Mouse (Mus musculus) heart, embryonic 14.5 days (tissue): ENCODE measurements at regions not wholly inside any gene's neighbourhood (a gene's known extent, or its start where the extent isn't known, plus 50 kb on each side); places are given as distances from the start of the nearest gene placed in this dataset.

Source experiments
- ATAC-seq: fragments of 200-750 bp; cut with Nextera tagmentation; 2 replicates; pipeline ENCODE4 v1.8.0; 2017; ENCODE audit warnings: low read depth, moderate TSS enrichment; ENCODE audit not compliant: insufficient number of reproducible peaks, insufficient read depth, low FRiP score
- H3K27ac ChIP-seq, 2 experiments: fragments of 200-500 bp in 1 of 2; fragments of 300-500 bp in 1 of 2; sonication (generic) in 1 of 2; replicated peaks in 1 of 2; 2 replicates each; pipeline ENCODE4 v1.5.1; 2012 to 2014; ENCODE audit warnings: low read depth in 2 of 2, low read length in 2 of 2, control low read depth in 1 of 2, mild to moderate bottlenecking in 1 of 2, mixed read lengths in 1 of 2; ENCODE audit not compliant: control insufficient read depth in 1 of 2, insufficient read depth in 1 of 2
- H3K27me3 ChIP-seq: fragments of 300-500 bp; sonication (generic); 2 replicates; pipeline ENCODE4 v1.6.1; 2014; ENCODE audit warnings: mild to moderate bottlenecking, low read length, control low read depth; ENCODE audit not compliant: control insufficient read depth, insufficient read depth
- H3K36me3 ChIP-seq: fragments of 300-500 bp; sonication (generic); 2 replicates; pipeline ENCODE4 v1.6.1; 2014; ENCODE audit warnings: mild to moderate bottlenecking, control low read depth, low read length, mixed read lengths; ENCODE audit not compliant: control insufficient read depth, insufficient read depth
- H3K4me1 ChIP-seq, 2 experiments: fragments of 200-500 bp in 1 of 2; fragments of 300-500 bp in 1 of 2; sonication (generic) in 1 of 2; 2 replicates each; pipeline ENCODE4 v1.6.1; 2012 to 2014; ENCODE audit warnings: low read length in 2 of 2, control low read depth in 1 of 2, mixed read lengths in 1 of 2; ENCODE audit not compliant: control insufficient read depth in 2 of 2, insufficient read depth in 2 of 2
- H3K4me2 ChIP-seq: fragments of 300-500 bp; sonication (generic); 2 replicates; pipeline ENCODE4 v1.6.1; 2014; ENCODE audit warnings: mild to moderate bottlenecking, low read length
- H3K4me3 ChIP-seq, 2 experiments: fragments of 200-500 bp in 1 of 2; fragments of 300-500 bp in 1 of 2; sonication (generic) in 1 of 2; 2 replicates each; pipeline ENCODE4 v1.5.1; 2012 to 2014; ENCODE audit warnings: low read length in 2 of 2, mild to moderate bottlenecking in 2 of 2, control low read depth in 1 of 2, low read depth in 1 of 2, moderate library complexity in 1 of 2; ENCODE audit not compliant: control insufficient read depth in 1 of 2, insufficient read depth in 1 of 2
- H3K9ac ChIP-seq: fragments of 300-500 bp; sonication (generic); 2 replicates; pipeline ENCODE4 v1.6.1; 2014; ENCODE audit warnings: mild to moderate bottlenecking, low read length
- H3K9me3 ChIP-seq: fragments of 300-500 bp; sonication (generic); 2 replicates; pipeline ENCODE4 v1.6.1; 2016; ENCODE audit warnings: low read length, control low read depth; ENCODE audit not compliant: control insufficient read depth
- WGBS: fragments of 180-500 bp; shearing (Covaris S2); extraction: QIAGEN DNeasy Blood & Tissue Kit; methylation state at CpG from one replicate; pipeline ENCODE4 v1.1.7; 2014; 5-methylcytosine and 5-hydroxymethylcytosine counted together

DNA sequence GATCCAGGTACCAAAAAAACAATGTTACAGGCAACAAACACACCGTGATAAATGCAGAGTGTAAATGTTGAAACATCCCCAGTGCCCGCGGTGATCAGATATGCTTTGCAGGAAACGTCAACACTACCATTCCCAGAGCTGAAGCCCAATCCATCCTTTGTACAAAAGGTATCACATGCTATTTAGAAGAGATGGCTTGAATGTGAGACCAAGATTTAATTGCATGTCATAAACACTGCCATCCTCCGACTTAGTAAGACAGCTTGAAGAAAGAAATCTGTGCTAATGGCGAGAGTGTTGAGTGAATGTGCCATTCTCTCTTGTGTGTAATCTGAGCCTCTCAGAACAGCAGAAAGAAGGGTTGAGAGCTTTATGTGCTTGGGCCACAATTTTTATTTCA lies 112.9 kb upstream of the Npvf start:
- Histone ChIP-seq H3K27me3 (no peaks in the 10 kb centered on the region), H3K27ac (no peak overlapping the region), H3K4me2 (no peak overlapping the region), H3K4me3 (no peak overlapping the region), H3K4me1 (peaks cover 0 to 4% of the 10 kb centered on the region in 2 experiments; a peak in 2 of 4 replicates), H3K9ac (no peak overlapping the region), H3K36me3 (no peaks in the 10 kb centered on the region), H3K9me3 (no peaks in the 10 kb centered on the region)
- no peak for ATAC-seq
- WGBS = 49% methylated on average over 6 of the region's 6 CpGs

- Histone ChIP-seq H3K4me1 (peaks cover 0 to 4% of the 10 kb centered on the region in 2 experiments; a peak in 2 of 4 replicates), H3K27me3 (no peaks in the 10 kb centered on the region), H3K9me3 (no peaks in the 10 kb centered on the region), H3K4me3 (no peak overlapping the region), H3K4me2 (no peak overlapping the region), H3K9ac (no peak overlapping the region), H3K27ac (no peak overlapping the region), H3K36me3 (no peaks in the 10 kb centered on the region)
- WGBS = 84% methylated on average over 4 of the region's 4 CpGs
- ATAC-seq = no peak
Measured at GRCm38 (mm10) chr6:50767827-50768226, 113.6 kb upstream of the Npvf start.

- peaks cover 0 to 4% of the 10 kb centered on the region in 2 experiments; a peak in 2 of 4 replicates for H3K4me1 ChIP-seq
- no peaks in the 10 kb centered on the region for H3K27me3 ChIP-seq
- ATAC-seq = no peak
- no peak overlapping the region for H3K4me3 ChIP-seq
- no peaks in the 10 kb centered on the region for H3K36me3 ChIP-seq
- H3K9ac ChIP-seq = no peak overlapping the region
- no peak overlapping the region for H3K4me2 ChIP-seq
- 74% methylated on average over 2 of the region's 2 CpGs for WGBS
- H3K9me3 ChIP-seq = no peaks in the 10 kb centered on the region
- no peak overlapping the region for H3K27ac ChIP-seq
Measured at GRCm38 (mm10) chr6:50769101-50769500, 114.9 kb upstream of the Npvf start.

- no peaks in the 10 kb centered on the region for H3K36me3 ChIP-seq
- no peaks in the 10 kb centered on the region for H3K9me3 ChIP-seq
- no peak overlapping the region for H3K4me3 ChIP-seq
- H3K27me3 ChIP-seq = no peaks in the 10 kb centered on the region
- H3K27ac ChIP-seq = no peak overlapping the region
- H3K9ac ChIP-seq = no peak overlapping the region
- no peak for ATAC-seq
- peaks cover 0 to 4% of the 10 kb centered on the region in 2 experiments; a peak in 2 of 4 replicates for H3K4me1 ChIP-seq
- 82% methylated on average over 3 of the region's 3 CpGs for WGBS
- no peak overlapping the region for H3K4me2 ChIP-seq
Measured at GRCm38 (mm10) chr6:50770481-50770880, 116.2 kb upstream of the Npvf start.

DNA sequence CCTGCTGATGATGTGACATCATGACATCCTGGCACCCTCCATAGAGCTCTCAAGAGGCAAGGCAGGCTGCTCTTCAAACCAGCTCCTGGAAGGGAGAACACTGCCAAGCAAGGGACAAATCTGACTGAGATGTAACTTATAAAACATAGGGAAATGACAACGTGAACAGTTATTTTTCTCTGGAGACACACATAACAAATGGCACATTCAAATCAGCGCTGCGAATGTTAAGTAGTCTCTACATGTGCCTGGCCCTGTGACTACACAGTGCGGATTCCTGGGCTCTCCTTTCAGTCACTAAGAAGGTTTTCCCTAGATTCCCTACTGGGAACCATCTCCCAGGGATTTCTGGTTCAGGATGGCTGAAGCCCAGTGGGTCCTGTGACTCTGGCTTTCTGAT lies 121.4 kb upstream of the Npvf start:
- ATAC-seq = no peak

GRCm38 (mm10) chr6:50776236-50776832 lies 122.1 kb upstream of the Npvf start:
- H3K9me3 ChIP-seq = no peaks in the 10 kb centered on the region
- no peak for ATAC-seq
- 72% methylated on average over 11 of the region's 11 CpGs for WGBS
- peaks cover 0 to 7% of the 10 kb centered on the region in 2 experiments; a peak in 1 of 4 replicates for H3K4me1 ChIP-seq
- H3K27me3 ChIP-seq = no peaks in the 10 kb centered on the region
- no peaks in the 10 kb centered on the region for H3K36me3 ChIP-seq
- no peak overlapping the region for H3K27ac ChIP-seq
- H3K4me3 ChIP-seq = no peak overlapping the region
- H3K9ac ChIP-seq = no peak overlapping the region
- H3K4me2 ChIP-seq = no peak overlapping the region

More for the DNA sequence above, 121.4 kb upstream of the Npvf start:
- Histone ChIP-seq H3K4me2 (no peak overlapping the region), H3K9me3 (no peaks in the 10 kb centered on the region), H3K27ac (no peak overlapping the region), H3K36me3 (no peaks in the 10 kb centered on the region), H3K4me3 (no peak overlapping the region), H3K27me3 (no peaks in the 10 kb centered on the region), H3K4me1 (peaks cover 0 to 7% of the 10 kb centered on the region in 2 experiments; a peak in 1 of 4 replicates), H3K9ac (no peak overlapping the region)
- 85% methylated on average over 4 of the region's 4 CpGs for WGBS

- no peaks in the 10 kb centered on the region for H3K27me3 ChIP-seq
- H3K36me3 ChIP-seq = no peaks in the 10 kb centered on the region
- H3K4me1 ChIP-seq = peaks cover 0 to 7% of the 10 kb centered on the region in 2 experiments; a peak in 1 of 4 replicates
- no peak overlapping the region for H3K27ac ChIP-seq
- no peaks in the 10 kb centered on the region for H3K9me3 ChIP-seq
- ATAC-seq = no peak
- no peak overlapping the region for H3K9ac ChIP-seq
- H3K4me2 ChIP-seq = peak overlapping the region; percentile 24
- WGBS = 25% methylated on average over 10 of the region's 10 CpGs
- H3K4me3 ChIP-seq = no peak overlapping the region
Measured at GRCm38 (mm10) chr6:50776931-50777495, 122.8 kb upstream of the Npvf start.

DNA sequence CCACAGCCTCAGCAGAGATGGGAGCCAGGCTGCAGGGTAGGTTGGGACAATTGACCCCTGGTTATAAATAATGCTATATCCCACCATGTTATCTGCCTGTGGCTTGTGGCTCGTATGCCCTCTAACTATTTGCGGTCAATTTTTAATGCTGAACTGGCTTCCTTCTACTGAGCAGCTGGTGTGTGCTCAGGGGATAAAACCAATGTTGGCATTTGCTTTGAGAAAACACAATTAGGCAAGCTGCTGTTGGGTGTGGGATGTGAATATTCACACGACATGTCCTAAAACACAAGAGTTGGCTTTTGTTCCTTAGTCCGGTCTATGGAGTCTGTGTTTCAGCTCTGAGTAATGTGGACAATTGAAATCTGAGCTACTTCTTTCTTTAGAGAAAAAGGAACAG lies 123.6 kb upstream of the Npvf start:
- no peaks in the 10 kb centered on the region for H3K36me3 ChIP-seq
- peaks cover 0 to 7% of the 10 kb centered on the region in 2 experiments; a peak in 1 of 4 replicates for H3K4me1 ChIP-seq
- no peaks in the 10 kb centered on the region for H3K27me3 ChIP-seq
- H3K4me2 ChIP-seq = no peak overlapping the region
- no peaks in the 10 kb centered on the region for H3K9me3 ChIP-seq
- H3K27ac ChIP-seq = no peak overlapping the region
- H3K4me3 ChIP-seq = no peak overlapping the region
- ATAC-seq = no peak
- WGBS = 86% methylated on average over 4 of the region's 4 CpGs
- no peak overlapping the region for H3K9ac ChIP-seq
